Mouse (Mus musculus): ENCODE measurements around the gene 4930432K21Rik. TPM values are rescaled to one million over a fixed set of nuclear protein-coding genes. Genes with fewer than 3 reads are reported as not detected.

The 4930432K21Rik gene
- polyA plus RNA-seq, 1 experiment from 2014 or later, result 0.66 TPM

GRCm38 (mm10) chr8:84184085-84185043 is 36.5 kb downstream of the 4930432K21Rik start:
- no peak for TF ChIP-seq CTCF (IDR thresholded peaks at IDR 0.05; ENCODE audit: low read depth)
- WGBS, result 9% methylated on average over 21 of the region's 21 CpGs

DNA sequence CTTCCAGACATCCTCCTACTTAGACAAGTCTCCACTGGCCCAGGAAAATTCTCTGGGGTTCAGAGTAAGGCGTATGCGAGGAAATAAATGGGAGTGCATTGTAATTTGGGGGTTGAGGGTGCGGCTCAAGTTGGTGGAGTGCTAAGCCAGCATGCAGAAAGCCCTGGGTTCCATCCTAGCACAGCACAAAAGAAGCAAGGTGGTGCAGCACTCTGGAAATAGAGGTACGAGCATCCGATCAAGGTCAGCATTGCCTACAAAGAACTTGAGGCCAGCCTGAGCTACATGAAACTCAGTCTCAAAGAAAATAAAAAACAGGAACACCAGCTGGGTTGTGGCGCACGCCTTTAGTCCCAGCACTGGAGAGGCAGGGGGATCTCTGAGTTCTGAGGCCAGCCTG is 37.3 kb downstream of the 4930432K21Rik start, which contains the start of gene Nanos3:
Gene Nanos3 (minus strand): TSS at position 101 of the 400 bp plus-strand sequence.
- Histone ChIP-seq H3K4me3 (ENCODE audit: low read depth, low read length) (peak within 1 kb of the TSS; percentile 82), H3K27me3 (ENCODE audit: insufficient read depth, low read length) (no peaks in the 10 kb centered on the region), H3K27ac (ENCODE audit: low read depth) (peak within 1 kb of the TSS; percentile 91; the same call in 1 of the 2 replicates), H3K9me3 (ENCODE audit: low read depth, low read length) (no peaks in the 10 kb centered on the region), H3K4me1 (ENCODE audit: insufficient read depth) (peaks cover 21% of the 10 kb centered on the region), H3K4me2 (peak within 1 kb of the TSS; percentile 94), H3K36me3 (ENCODE audit: insufficient read depth) (no peaks in the 10 kb centered on the region), H3K9ac (peak within 1 kb of the TSS; percentile 97)
- ATAC-seq (ENCODE audit: insufficient read depth) (no peak), DNase-seq (no peak)
- TF ChIP-seq CTCF (IDR thresholded peaks at IDR 0.05; ENCODE audit: low read depth), result no peak
- 93% methylated on average over 7 of the region's 7 CpGs for WGBS

More at GRCm38 (mm10) chr8:84184085-84185043, 36.5 kb downstream of the 4930432K21Rik start:
- H3K4me1 ChIP-seq (ENCODE audit: insufficient read depth), result peaks cover 24% of the 10 kb centered on the region
- H3K27ac ChIP-seq (ENCODE audit: low read depth), result peak overlapping the region; percentile 91
- DNase-seq (peak; percentile 40), ATAC-seq (ENCODE audit: insufficient read depth) (peak; percentile 1; the same call in 1 of the 2 replicates)
- peak overlapping the region; percentile 97 for H3K9ac ChIP-seq
- no peaks in the 10 kb centered on the region for H3K36me3 ChIP-seq (ENCODE audit: insufficient read depth)
- peak overlapping the region; percentile 82 for H3K4me3 ChIP-seq (ENCODE audit: low read depth, low read length)
- no peaks in the 10 kb centered on the region for H3K9me3 ChIP-seq (ENCODE audit: low read depth, low read length)
- H3K27me3 ChIP-seq (ENCODE audit: insufficient read depth, low read length), result no peaks in the 10 kb centered on the region
- H3K4me2 ChIP-seq, result peak overlapping the region; percentile 94

DNA sequence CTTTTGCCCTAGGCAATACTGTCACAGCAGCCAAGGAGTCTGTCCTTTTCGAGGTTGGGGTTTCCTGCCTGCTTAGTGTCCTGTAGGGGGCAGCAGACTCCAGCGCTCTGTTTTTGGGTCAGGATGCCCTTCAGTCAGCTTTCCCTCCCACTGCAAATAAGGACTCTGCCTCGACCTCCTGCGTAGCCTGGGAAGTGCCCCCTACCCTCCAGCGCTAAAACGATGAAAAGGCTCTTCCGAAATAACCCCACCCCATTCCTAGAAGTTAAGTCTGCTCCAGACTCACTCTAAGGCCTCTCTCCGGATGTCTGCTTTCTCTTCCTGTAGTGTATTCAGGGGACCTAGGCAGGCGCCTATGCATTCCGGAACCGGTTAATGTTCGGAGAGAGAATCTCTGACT is 38.7 kb downstream of the 4930432K21Rik start:
- no peaks in the 10 kb centered on the region for H3K9me3 ChIP-seq (ENCODE audit: low read depth, low read length)
- peak; percentile 98 for TF ChIP-seq CTCF (IDR thresholded peaks at IDR 0.05; ENCODE audit: low read depth)
- H3K36me3 ChIP-seq (ENCODE audit: insufficient read depth), result no peaks in the 10 kb centered on the region
- H3K4me2 ChIP-seq, result peak overlapping the region; percentile 87
- peak; percentile 45; the same call in 1 of the 2 replicates for ATAC-seq (ENCODE audit: insufficient read depth)
- no peaks in the 10 kb centered on the region for H3K27me3 ChIP-seq (ENCODE audit: insufficient read depth, low read length)
- peak overlapping the region; percentile 36 for H3K4me3 ChIP-seq (ENCODE audit: low read depth, low read length)
- peak overlapping the region; percentile 55; the same call in 1 of the 2 replicates for H3K27ac ChIP-seq (ENCODE audit: low read depth)
- peaks cover 15% of the 10 kb centered on the region for H3K4me1 ChIP-seq (ENCODE audit: insufficient read depth)
- under 1% methylated on average over 12 of the region's 12 CpGs for WGBS
- H3K9ac ChIP-seq, result peak overlapping the region; percentile 48
- peak; percentile 94 for DNase-seq

GRCm38 (mm10) chr8:84187065-84187755 is 39.4 kb downstream of the 4930432K21Rik start:
- DNase-seq (peak; percentile 82), ATAC-seq (ENCODE audit: insufficient read depth) (0 out of 2 replicates have a peak, but pooled peaks have one; percentile 3)
- H3K36me3 ChIP-seq (ENCODE audit: insufficient read depth), result no peaks in the 10 kb centered on the region
- peaks cover 17% of the 10 kb centered on the region for H3K4me1 ChIP-seq (ENCODE audit: insufficient read depth)
- H3K27me3 ChIP-seq (ENCODE audit: insufficient read depth, low read length), result no peaks in the 10 kb centered on the region
- peak overlapping the region; percentile 87 for H3K4me2 ChIP-seq
- TF ChIP-seq CTCF (IDR thresholded peaks at IDR 0.05; ENCODE audit: low read depth), result peak; percentile 88
- H3K9ac ChIP-seq, result peak overlapping the region; percentile 48
- WGBS, result 4% methylated on average over 21 of the region's 21 CpGs
- peak overlapping the region; percentile 55; the same call in 1 of the 2 replicates for H3K27ac ChIP-seq (ENCODE audit: low read depth)
- H3K9me3 ChIP-seq (ENCODE audit: low read depth, low read length), result no peaks in the 10 kb centered on the region
- H3K4me3 ChIP-seq (ENCODE audit: low read depth, low read length), result peak overlapping the region; percentile 36

DNA sequence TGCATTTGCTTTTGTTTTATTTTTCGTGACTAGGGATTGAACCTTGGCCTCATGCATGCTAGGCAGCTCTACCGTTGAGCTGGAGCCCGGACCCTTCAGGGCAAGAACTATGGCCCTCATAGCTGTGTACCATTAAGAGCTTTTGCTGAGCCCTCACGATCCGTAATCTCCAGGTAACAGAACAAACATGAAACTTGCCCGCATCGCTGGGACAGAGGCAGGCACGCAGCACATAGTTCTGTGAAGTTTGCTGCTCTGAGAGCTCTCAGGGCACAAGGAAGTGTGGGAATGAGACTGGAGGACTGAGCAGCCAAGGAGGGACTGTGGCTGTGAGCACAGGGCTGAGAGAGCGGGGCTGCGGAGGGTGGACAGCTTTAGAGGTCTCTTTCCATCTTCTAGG is 40.8 kb downstream of the 4930432K21Rik start:
- H3K9ac ChIP-seq, result no peak overlapping the region
- peaks cover 14% of the 10 kb centered on the region; the same call in 1 of the 2 replicates for H3K4me1 ChIP-seq (ENCODE audit: insufficient read depth)
- ATAC-seq (ENCODE audit: insufficient read depth), result no peak
- no peaks in the 10 kb centered on the region for H3K36me3 ChIP-seq (ENCODE audit: insufficient read depth)
- no peak overlapping the region for H3K4me2 ChIP-seq
- peak overlapping the region; percentile 42 for H3K27ac ChIP-seq (ENCODE audit: low read depth)
- H3K27me3 ChIP-seq (ENCODE audit: insufficient read depth, low read length), result no peaks in the 10 kb centered on the region
- TF ChIP-seq CTCF (IDR thresholded peaks at IDR 0.05; ENCODE audit: low read depth), result no peak
- WGBS, result 61% methylated on average over 10 of the region's 10 CpGs
- H3K4me3 ChIP-seq (ENCODE audit: low read depth, low read length), result no peak overlapping the region
- DNase-seq, result no peak
- no peaks in the 10 kb centered on the region for H3K9me3 ChIP-seq (ENCODE audit: low read depth, low read length)

- H3K27me3 ChIP-seq (ENCODE audit: insufficient read depth, low read length), result no peaks in the 10 kb centered on the region
- ATAC-seq (ENCODE audit: insufficient read depth), result no peak
- H3K27ac ChIP-seq (ENCODE audit: low read depth), result no peak overlapping the region
- H3K4me3 ChIP-seq (ENCODE audit: low read depth, low read length), result no peak overlapping the region
- H3K9ac ChIP-seq, result no peak overlapping the region
- no peak for TF ChIP-seq CTCF (IDR thresholded peaks at IDR 0.05; ENCODE audit: low read depth)
- WGBS, result 47% methylated on average over 4 of the region's 4 CpGs
- no peaks in the 10 kb centered on the region for H3K9me3 ChIP-seq (ENCODE audit: low read depth, low read length)
- no peak for DNase-seq
- H3K36me3 ChIP-seq (ENCODE audit: insufficient read depth), result no peaks in the 10 kb centered on the region
- H3K4me2 ChIP-seq, result no peak overlapping the region
- peaks cover 9% of the 10 kb centered on the region; the same call in 1 of the 2 replicates for H3K4me1 ChIP-seq (ENCODE audit: insufficient read depth)
Observed at GRCm38 (mm10) chr8:84189603-84190002, 41.8 kb downstream of the 4930432K21Rik start.

Data from lung, embryonic 14.5 days (tissue).